Mouse (Mus musculus): ENCODE measurements at regions not wholly inside any gene's neighbourhood (a gene's known extent, or its start where the extent isn't known, plus 50 kb on each side); places are given as distances from the start of the nearest gene placed in this dataset.

- Histone ChIP-seq H3K4me3 (no peak overlapping the region), H3K4me1 (no peaks in the 10 kb centered on the region), H3K27me3 (replicated peaks; ENCODE audit: low read depth, poor library complexity, severe bottlenecking) (no peaks in the 10 kb centered on the region), H3K27ac (replicated peaks) (no peak overlapping the region), H3K9me3 (0 out of 2 replicates have a peak, but pooled peaks cover 2% of the 10 kb centered on the region), H3K36me3 (replicated peaks) (no peaks in the 10 kb centered on the region)
- DNase-seq (ENCODE audit: low spot score) = no peak
- 87% methylated on average over 8 of the region's 8 CpGs for WGBS
Observed at GRCm38 (mm10) chr17:51287878-51288277, 108.7 kb upstream of the Tbc1d5 start.

- Histone ChIP-seq H3K9me3 (0 out of 2 replicates have a peak, but pooled peaks cover 2% of the 10 kb centered on the region), H3K27me3 (replicated peaks; ENCODE audit: low read depth, poor library complexity, severe bottlenecking) (no peaks in the 10 kb centered on the region), H3K4me3 (no peak overlapping the region), H3K27ac (replicated peaks) (no peak overlapping the region), H3K4me1 (no peaks in the 10 kb centered on the region), H3K36me3 (replicated peaks) (no peaks in the 10 kb centered on the region)
- DNase-seq (ENCODE audit: low spot score) = no peak
- WGBS = 82% methylated on average over 5 of the region's 5 CpGs
Observed at GRCm38 (mm10) chr17:51285362-51285761, 106.2 kb upstream of the Tbc1d5 start.

- H3K27me3 ChIP-seq (replicated peaks; ENCODE audit: low read depth, poor library complexity, severe bottlenecking) = no peaks in the 10 kb centered on the region
- no peaks in the 10 kb centered on the region for H3K9me3 ChIP-seq
- no peak overlapping the region for H3K4me3 ChIP-seq
- no peak for DNase-seq (ENCODE audit: low spot score)
- no peaks in the 10 kb centered on the region for H3K4me1 ChIP-seq
- WGBS = 88% methylated on average over 7 of the region's 7 CpGs
- no peaks in the 10 kb centered on the region for H3K36me3 ChIP-seq (replicated peaks)
- H3K27ac ChIP-seq (replicated peaks) = no peak overlapping the region
Observed at GRCm38 (mm10) chr17:51278771-51279170, 99.6 kb upstream of the Tbc1d5 start.

- Histone ChIP-seq H3K27me3 (replicated peaks; ENCODE audit: low read depth, poor library complexity, severe bottlenecking) (no peaks in the 10 kb centered on the region), H3K4me1 (no peaks in the 10 kb centered on the region), H3K36me3 (replicated peaks) (no peaks in the 10 kb centered on the region), H3K9me3 (no peaks in the 10 kb centered on the region), H3K4me3 (no peak overlapping the region), H3K27ac (replicated peaks) (no peak overlapping the region)
- DNase-seq (ENCODE audit: low spot score) = no peak
- 75% methylated on average over 2 of the region's 2 CpGs for WGBS
Observed at GRCm38 (mm10) chr17:51278094-51278493, 98.9 kb upstream of the Tbc1d5 start.

GRCm38 (mm10) chr17:51277161-51277560 lies 98.0 kb upstream of the Tbc1d5 start:
- Histone ChIP-seq H3K9me3 (no peaks in the 10 kb centered on the region), H3K36me3 (replicated peaks) (no peaks in the 10 kb centered on the region), H3K4me3 (no peak overlapping the region), H3K4me1 (no peaks in the 10 kb centered on the region), H3K27me3 (replicated peaks; ENCODE audit: low read depth, poor library complexity, severe bottlenecking) (no peaks in the 10 kb centered on the region), H3K27ac (replicated peaks) (no peak overlapping the region)
- no peak for DNase-seq (ENCODE audit: low spot score)

GRCm38 (mm10) chr17:51272025-51272424 lies 92.9 kb upstream of the Tbc1d5 start:
- DNase-seq (ENCODE audit: low spot score) = no peak
- H3K4me1 ChIP-seq = no peaks in the 10 kb centered on the region
- H3K27me3 ChIP-seq (replicated peaks; ENCODE audit: low read depth, poor library complexity, severe bottlenecking) = no peaks in the 10 kb centered on the region
- no peak overlapping the region for H3K4me3 ChIP-seq
- no peaks in the 10 kb centered on the region for H3K36me3 ChIP-seq (replicated peaks)
- H3K9me3 ChIP-seq = no peaks in the 10 kb centered on the region
- H3K27ac ChIP-seq (replicated peaks) = no peak overlapping the region
- 88% methylated on average over 1 of the region's 1 CpGs for whole genome bisulfite sequencing

GRCm38 (mm10) chr17:51262946-51263345 lies 83.8 kb upstream of the Tbc1d5 start:
- 68% methylated on average over 3 of the region's 3 CpGs for WGBS
- Histone ChIP-seq H3K27me3 (replicated peaks; ENCODE audit: low read depth, poor library complexity, severe bottlenecking) (no peaks in the 10 kb centered on the region), H3K36me3 (replicated peaks) (no peaks in the 10 kb centered on the region), H3K4me3 (no peak overlapping the region), H3K27ac (replicated peaks) (no peak overlapping the region), H3K9me3 (no peaks in the 10 kb centered on the region), H3K4me1 (no peaks in the 10 kb centered on the region)
- DNase-seq (ENCODE audit: low spot score) = no peak

- H3K4me3 ChIP-seq = no peak overlapping the region
- no peaks in the 10 kb centered on the region for H3K9me3 ChIP-seq
- H3K27me3 ChIP-seq (replicated peaks; ENCODE audit: low read depth, poor library complexity, severe bottlenecking) = no peaks in the 10 kb centered on the region
- no peaks in the 10 kb centered on the region for H3K36me3 ChIP-seq (replicated peaks)
- H3K4me1 ChIP-seq = no peaks in the 10 kb centered on the region
- no peak overlapping the region for H3K27ac ChIP-seq (replicated peaks)
- no peak for DNase-seq (ENCODE audit: low spot score)
Observed at GRCm38 (mm10) chr17:51262404-51262803, 83.3 kb upstream of the Tbc1d5 start.

- no peak for DNase-seq (ENCODE audit: low spot score)
- WGBS = 81% methylated on average over 5 of the region's 5 CpGs
- no peaks in the 10 kb centered on the region for H3K27me3 ChIP-seq (replicated peaks; ENCODE audit: low read depth, poor library complexity, severe bottlenecking)
- no peak overlapping the region for H3K27ac ChIP-seq (replicated peaks)
- H3K36me3 ChIP-seq (replicated peaks) = no peaks in the 10 kb centered on the region
- H3K9me3 ChIP-seq = no peaks in the 10 kb centered on the region
- H3K4me1 ChIP-seq = no peaks in the 10 kb centered on the region
- no peak overlapping the region for H3K4me3 ChIP-seq
Observed at GRCm38 (mm10) chr17:51258316-51258715, 79.2 kb upstream of the Tbc1d5 start.

GRCm38 (mm10) chr17:51248543-51248942 lies 69.4 kb upstream of the Tbc1d5 start:
- no peaks in the 10 kb centered on the region for H3K4me1 ChIP-seq
- no peaks in the 10 kb centered on the region for H3K36me3 ChIP-seq (replicated peaks)
- H3K9me3 ChIP-seq = no peaks in the 10 kb centered on the region
- H3K4me3 ChIP-seq = no peak overlapping the region
- H3K27ac ChIP-seq (replicated peaks) = no peak overlapping the region
- H3K27me3 ChIP-seq (replicated peaks; ENCODE audit: low read depth, poor library complexity, severe bottlenecking) = no peaks in the 10 kb centered on the region
- no peak for DNase-seq (ENCODE audit: low spot score)
- WGBS = 85% methylated on average over 6 of the region's 6 CpGs

GRCm38 (mm10) chr17:51246038-51246437 lies 66.9 kb upstream of the Tbc1d5 start:
- Histone ChIP-seq H3K4me1 (no peaks in the 10 kb centered on the region), H3K9me3 (no peaks in the 10 kb centered on the region), H3K27ac (replicated peaks) (no peak overlapping the region), H3K4me3 (no peak overlapping the region), H3K36me3 (replicated peaks) (no peaks in the 10 kb centered on the region), H3K27me3 (replicated peaks; ENCODE audit: low read depth, poor library complexity, severe bottlenecking) (no peaks in the 10 kb centered on the region)
- no peak for DNase-seq (ENCODE audit: low spot score)
- 93% methylated on average over 3 of the region's 3 CpGs for WGBS

GRCm38 (mm10) chr17:51240360-51240993 lies 61.3 kb upstream of the Tbc1d5 start:
- DNase-seq (ENCODE audit: low spot score) = no peak
- Histone ChIP-seq H3K36me3 (replicated peaks) (no peaks in the 10 kb centered on the region), H3K4me1 (no peaks in the 10 kb centered on the region), H3K27me3 (replicated peaks; ENCODE audit: low read depth, poor library complexity, severe bottlenecking) (no peaks in the 10 kb centered on the region), H3K4me3 (no peak overlapping the region), H3K9me3 (no peaks in the 10 kb centered on the region), H3K27ac (replicated peaks) (no peak overlapping the region)
- WGBS = 67% methylated on average over 5 of the region's 5 CpGs

GRCm38 (mm10) chr17:51239465-51239864 lies 60.3 kb upstream of the Tbc1d5 start:
- Histone ChIP-seq H3K9me3 (no peaks in the 10 kb centered on the region), H3K36me3 (replicated peaks) (no peaks in the 10 kb centered on the region), H3K4me1 (no peaks in the 10 kb centered on the region), H3K27ac (replicated peaks) (no peak overlapping the region), H3K27me3 (replicated peaks; ENCODE audit: low read depth, poor library complexity, severe bottlenecking) (no peaks in the 10 kb centered on the region), H3K4me3 (no peak overlapping the region)
- 63% methylated on average over 3 of the region's 3 CpGs for WGBS
- DNase-seq (ENCODE audit: low spot score) = no peak

Measured in embryonic facial prominence, embryonic 10.5 days (tissue).